Mouse (Mus musculus): ENCODE data around the gene Apoc2. TPM values are rescaled to one million over a fixed set of nuclear protein-coding genes. Genes with fewer than 3 reads are reported as not detected.
A peak's percentile ranks its signal among the peaks of the same experiment; 100 is the strongest.

Apoc2 gene
- 463 and 798 TPM in 2 replicates for polyA plus RNA-seq (2015; fragmentation: Nextera tagmentation; extraction: Ambion mirVana)

DNA sequence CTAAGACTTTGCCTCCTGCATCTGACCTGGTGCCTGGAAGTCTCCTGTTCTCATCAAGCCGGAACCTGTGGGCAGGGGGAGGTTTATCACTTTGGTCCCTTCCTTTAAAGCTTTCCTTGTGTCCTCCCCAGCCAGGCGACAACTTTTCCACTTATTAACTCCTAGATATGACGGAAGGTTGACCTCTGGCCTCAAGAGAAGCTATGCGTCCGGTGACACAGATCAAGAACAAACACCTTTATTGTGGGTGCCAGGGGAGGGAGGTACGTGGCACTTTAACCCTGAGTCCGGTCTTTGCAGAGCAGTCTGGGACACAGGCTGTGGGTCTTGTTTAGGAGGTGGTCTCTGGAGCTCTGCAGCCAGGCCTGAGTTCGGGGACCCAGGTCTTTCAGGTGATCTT lies at the start of gene Apoc2:
TSS of gene Apoc2 (minus strand) at position 70 of the 400 bp plus-strand sequence.
- no peak within 1 kb of the TSS; the same call in 1 of the 2 replicates for H3K4me3 ChIP-seq (ENCODE audit: low read length)
- peak; percentile 54 for ATAC-seq
- H3K4me2 ChIP-seq (ENCODE audit: low read depth, low read length): no peak within 1 kb of the TSS
- 46% methylated on average over 8 of the region's 8 CpGs for WGBS
- peak within 1 kb of the TSS; percentile 73 for H3K27ac ChIP-seq (ENCODE audit: low read length)
- H3K36me3 ChIP-seq (ENCODE audit: control insufficient read depth, insufficient read depth, low read length): no peaks in the 10 kb centered on the region
- H3K9ac ChIP-seq (ENCODE audit: low read depth, low read length): no peak within 1 kb of the TSS
- H3K9me3 ChIP-seq (ENCODE audit: control insufficient read depth, low read length): no peaks in the 10 kb centered on the region
- no peaks in the 10 kb centered on the region for H3K27me3 ChIP-seq (replicated peaks; ENCODE audit: control insufficient read depth, insufficient read depth, low read length)
- H3K4me1 ChIP-seq (ENCODE audit: control insufficient read depth, insufficient read depth, low read length): peaks cover 12% of the 10 kb centered on the region; the same call in 1 of the 2 replicates

DNA sequence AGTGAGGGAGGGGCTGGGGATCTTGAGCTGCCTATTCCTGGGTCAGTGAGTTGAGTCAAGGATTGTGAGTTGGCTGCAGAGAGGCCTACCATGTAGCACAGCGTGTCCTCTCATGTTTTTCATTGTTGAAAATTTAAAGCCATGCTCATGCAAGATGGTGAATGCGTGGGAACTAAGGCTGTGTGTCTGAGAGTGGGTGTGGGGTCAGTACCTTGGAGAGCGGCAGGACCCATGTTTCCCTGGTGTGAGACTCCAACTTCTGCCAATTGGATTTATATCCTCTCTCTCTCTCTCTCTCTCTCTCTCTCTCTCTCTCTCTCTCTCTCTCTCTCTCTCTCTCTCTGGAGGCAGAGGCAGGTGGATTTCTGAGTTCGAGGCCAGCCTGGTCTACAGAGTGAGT lies 48.8 kb upstream of the Apoc2 start:
- Histone ChIP-seq H3K36me3 (ENCODE audit: control insufficient read depth, insufficient read depth, low read length) (peaks cover 41% of the 10 kb centered on the region), H3K4me1 (ENCODE audit: control insufficient read depth, insufficient read depth, low read length) (0 out of 2 replicates have a peak, but pooled peaks cover 4% of the 10 kb centered on the region), H3K9me3 (ENCODE audit: control insufficient read depth, low read length) (peaks cover 6% of the 10 kb centered on the region; the same call in 1 of the 2 replicates), H3K4me3 (ENCODE audit: low read length) (no peak overlapping the region), H3K9ac (ENCODE audit: low read depth, low read length) (no peak overlapping the region), H3K27ac (ENCODE audit: low read length) (no peak overlapping the region), H3K27me3 (replicated peaks; ENCODE audit: control insufficient read depth, insufficient read depth, low read length) (no peaks in the 10 kb centered on the region), H3K4me2 (ENCODE audit: low read depth, low read length) (no peak overlapping the region)
- ATAC-seq: no peak
- 80% methylated on average over 4 of the region's 4 CpGs for WGBS

DNA sequence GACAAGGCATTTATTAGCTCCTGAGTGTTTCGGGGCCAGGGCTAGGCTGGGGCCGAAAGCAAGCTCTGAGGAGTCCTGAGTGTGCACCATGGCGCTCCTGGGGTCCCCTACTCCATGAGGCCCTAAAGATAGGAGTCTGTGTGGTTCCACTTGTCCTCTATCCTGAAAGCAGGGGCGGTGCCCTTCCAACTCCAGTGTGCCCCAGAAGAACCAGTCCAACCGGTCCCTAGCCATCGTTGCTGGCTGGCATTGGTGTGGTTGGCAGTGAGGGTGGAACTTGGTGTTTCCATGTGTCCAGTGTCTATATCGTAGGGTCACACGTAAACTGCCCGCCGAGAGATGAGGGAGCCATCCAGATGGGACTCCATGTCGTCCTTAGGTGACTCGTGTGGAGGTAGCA lies 46.4 kb upstream of the Apoc2 start:
- Histone ChIP-seq H3K9ac (ENCODE audit: low read depth, low read length) (no peak overlapping the region), H3K4me2 (ENCODE audit: low read depth, low read length) (no peak overlapping the region), H3K36me3 (ENCODE audit: control insufficient read depth, insufficient read depth, low read length) (peaks cover 40% of the 10 kb centered on the region), H3K27ac (ENCODE audit: low read length) (no peak overlapping the region), H3K4me1 (ENCODE audit: control insufficient read depth, insufficient read depth, low read length) (0 out of 2 replicates have a peak, but pooled peaks cover 4% of the 10 kb centered on the region), H3K27me3 (replicated peaks; ENCODE audit: control insufficient read depth, insufficient read depth, low read length) (no peaks in the 10 kb centered on the region), H3K9me3 (ENCODE audit: control insufficient read depth, low read length) (peaks cover 15% of the 10 kb centered on the region), H3K4me3 (ENCODE audit: low read length) (no peak overlapping the region)
- 0 out of 2 replicates have a peak, but pooled peaks have one; percentile 37 for ATAC-seq
- 90% methylated on average over 12 of the region's 12 CpGs for WGBS

- 89% methylated on average over 6 of the region's 6 CpGs for WGBS
- peaks cover 15% of the 10 kb centered on the region for H3K9me3 ChIP-seq (ENCODE audit: control insufficient read depth, low read length)
- no peak overlapping the region for H3K9ac ChIP-seq (ENCODE audit: low read depth, low read length)
- peaks cover 38% of the 10 kb centered on the region for H3K36me3 ChIP-seq (ENCODE audit: control insufficient read depth, insufficient read depth, low read length)
- ATAC-seq: peak; percentile 36
- peak overlapping the region; percentile 34 for H3K27ac ChIP-seq (ENCODE audit: low read length)
- no peaks in the 10 kb centered on the region for H3K27me3 ChIP-seq (replicated peaks; ENCODE audit: control insufficient read depth, insufficient read depth, low read length)
- 0 out of 2 replicates have a peak, but pooled peaks cover 4% of the 10 kb centered on the region for H3K4me1 ChIP-seq (ENCODE audit: control insufficient read depth, insufficient read depth, low read length)
- H3K4me3 ChIP-seq (ENCODE audit: low read length): no peak overlapping the region
- H3K4me2 ChIP-seq (ENCODE audit: low read depth, low read length): no peak overlapping the region
These were observed 45.0 kb upstream of the Apoc2 start for GRCm38 (mm10) chr7:19722754-19723195.

DNA sequence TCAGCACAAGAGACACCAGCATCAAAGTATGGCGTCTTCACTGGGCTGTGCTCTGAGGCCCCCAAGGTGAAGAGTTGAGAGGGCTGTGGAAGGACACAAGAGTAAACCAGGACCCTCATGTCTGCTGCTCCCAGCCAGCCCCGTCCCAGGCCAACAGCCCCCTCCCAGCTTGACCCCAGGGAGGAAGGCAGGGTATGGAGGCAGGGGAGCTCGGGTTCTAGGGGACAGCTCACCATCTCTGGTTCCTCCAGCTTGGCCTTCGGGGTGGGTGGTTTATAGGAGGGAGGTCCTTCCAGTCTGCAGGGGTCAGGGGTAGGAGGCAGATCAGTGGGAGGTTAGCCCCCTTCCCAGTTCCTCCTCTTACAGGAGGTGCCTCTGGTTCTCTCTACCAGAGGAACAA lies 41.5 kb upstream of the Apoc2 start:
- H3K27ac ChIP-seq (ENCODE audit: low read length): no peak overlapping the region

GRCm38 (mm10) chr7:19718297-19718952 lies 40.7 kb upstream of the Apoc2 start:
- H3K9me3 ChIP-seq (ENCODE audit: control insufficient read depth, low read length): peaks cover 15% of the 10 kb centered on the region
- no peak overlapping the region for H3K9ac ChIP-seq (ENCODE audit: low read depth, low read length)
- no peak overlapping the region for H3K4me3 ChIP-seq (ENCODE audit: low read length)
- ATAC-seq: no peak
- H3K27me3 ChIP-seq (replicated peaks; ENCODE audit: control insufficient read depth, insufficient read depth, low read length): no peaks in the 10 kb centered on the region
- H3K36me3 ChIP-seq (ENCODE audit: control insufficient read depth, insufficient read depth, low read length): peaks cover 22% of the 10 kb centered on the region
- 88% methylated on average over 5 of the region's 5 CpGs for WGBS
- no peak overlapping the region for H3K27ac ChIP-seq (ENCODE audit: low read length)
- peaks cover 18% of the 10 kb centered on the region for H3K4me1 ChIP-seq (ENCODE audit: control insufficient read depth, insufficient read depth, low read length)
- H3K4me2 ChIP-seq (ENCODE audit: low read depth, low read length): no peak overlapping the region

More for the DNA sequence above, 41.5 kb upstream of the Apoc2 start:
- Histone ChIP-seq H3K9me3 (ENCODE audit: control insufficient read depth, low read length) (peaks cover 15% of the 10 kb centered on the region), H3K27me3 (replicated peaks; ENCODE audit: control insufficient read depth, insufficient read depth, low read length) (no peaks in the 10 kb centered on the region), H3K4me3 (ENCODE audit: low read length) (no peak overlapping the region), H3K9ac (ENCODE audit: low read depth, low read length) (no peak overlapping the region), H3K4me2 (ENCODE audit: low read depth, low read length) (no peak overlapping the region), H3K36me3 (ENCODE audit: control insufficient read depth, insufficient read depth, low read length) (peaks cover 17% of the 10 kb centered on the region), H3K4me1 (ENCODE audit: control insufficient read depth, insufficient read depth, low read length) (peaks cover 10% of the 10 kb centered on the region)
- 90% methylated on average over 4 of the region's 4 CpGs for WGBS
- ATAC-seq: no peak

DNA sequence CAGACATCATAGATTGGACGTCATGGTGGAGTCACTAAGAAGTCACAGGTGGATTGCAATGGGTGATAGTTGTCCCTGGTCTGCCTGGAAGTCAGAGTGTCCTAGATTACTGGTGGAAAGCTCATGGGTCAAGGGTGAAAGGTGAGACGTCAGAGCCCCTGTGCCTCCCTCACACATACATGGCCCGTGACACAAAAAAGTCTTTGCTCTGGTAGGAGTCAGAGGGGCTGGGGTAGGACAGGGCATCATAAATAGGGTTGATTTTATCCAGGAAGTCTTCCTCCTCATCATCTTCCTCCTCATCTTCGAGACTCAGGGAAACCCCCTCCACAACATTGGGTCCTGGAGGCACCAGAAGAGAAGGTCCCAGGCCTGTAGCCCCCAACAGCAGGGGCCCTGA lies 39.6 kb upstream of the Apoc2 start:
- no peak overlapping the region for H3K4me2 ChIP-seq (ENCODE audit: low read depth, low read length)
- H3K27me3 ChIP-seq (replicated peaks; ENCODE audit: control insufficient read depth, insufficient read depth, low read length): no peaks in the 10 kb centered on the region
- ATAC-seq: no peak
- peaks cover 27% of the 10 kb centered on the region for H3K36me3 ChIP-seq (ENCODE audit: control insufficient read depth, insufficient read depth, low read length)
- WGBS: 88% methylated on average over 4 of the region's 4 CpGs
- no peak overlapping the region for H3K4me3 ChIP-seq (ENCODE audit: low read length)
- H3K9me3 ChIP-seq (ENCODE audit: control insufficient read depth, low read length): peaks cover 15% of the 10 kb centered on the region
- H3K27ac ChIP-seq (ENCODE audit: low read length): no peak overlapping the region
- H3K9ac ChIP-seq (ENCODE audit: low read depth, low read length): no peak overlapping the region
- H3K4me1 ChIP-seq (ENCODE audit: control insufficient read depth, insufficient read depth, low read length): peaks cover 18% of the 10 kb centered on the region

GRCm38 (mm10) chr7:19716822-19717221 lies 39.1 kb upstream of the Apoc2 start:
- Histone ChIP-seq H3K27me3 (replicated peaks; ENCODE audit: control insufficient read depth, insufficient read depth, low read length) (no peaks in the 10 kb centered on the region), H3K4me1 (ENCODE audit: control insufficient read depth, insufficient read depth, low read length) (peaks cover 18% of the 10 kb centered on the region), H3K36me3 (ENCODE audit: control insufficient read depth, insufficient read depth, low read length) (peaks cover 27% of the 10 kb centered on the region), H3K4me3 (ENCODE audit: low read length) (peak overlapping the region; percentile 45; the same call in 1 of the 2 replicates), H3K27ac (ENCODE audit: low read length) (0 out of 2 replicates have a peak overlapping the region, but pooled peaks have one; percentile 22), H3K9me3 (ENCODE audit: control insufficient read depth, low read length) (peaks cover 12% of the 10 kb centered on the region), H3K9ac (ENCODE audit: low read depth, low read length) (0 out of 2 replicates have a peak overlapping the region, but pooled peaks have one; percentile 15), H3K4me2 (ENCODE audit: low read depth, low read length) (peak overlapping the region; percentile 71; the same call in 1 of the 2 replicates)
- WGBS: 86% methylated on average over 2 of the region's 2 CpGs
- ATAC-seq: no peak

DNA sequence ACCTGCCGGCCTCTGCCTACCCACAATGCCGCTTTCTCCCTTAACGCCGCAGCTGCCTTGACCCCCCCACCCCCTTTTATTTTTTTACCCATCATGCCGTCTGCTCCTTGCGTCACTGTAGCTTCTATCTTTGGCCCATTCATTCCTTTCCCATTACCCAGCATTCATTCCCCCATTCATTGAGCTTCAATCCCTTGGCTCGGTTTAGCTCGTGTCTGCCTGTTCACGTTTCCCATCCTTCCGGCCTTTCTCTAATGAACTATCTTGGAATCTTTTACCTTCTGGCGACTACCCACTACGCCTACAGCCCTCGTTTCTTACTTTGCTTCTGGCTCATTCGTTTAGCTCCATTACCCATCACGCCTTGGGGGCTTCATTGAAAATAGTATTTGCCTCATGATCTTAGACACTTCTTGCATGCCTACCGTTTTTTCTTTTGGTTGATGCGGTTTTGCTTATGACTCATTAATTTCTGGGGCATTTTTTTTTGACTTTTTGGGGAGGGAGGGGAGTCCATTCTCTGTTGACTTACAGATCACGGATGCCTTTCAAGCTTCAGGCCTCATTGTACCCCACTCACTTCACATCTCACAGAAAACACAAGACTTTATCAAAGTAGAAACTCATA lies 38.4 kb upstream of the Apoc2 start:
- ATAC-seq: no peak
- Histone ChIP-seq H3K27ac (ENCODE audit: low read length) (peak overlapping the region; percentile 78), H3K9me3 (ENCODE audit: control insufficient read depth, low read length) (peaks cover 5% of the 10 kb centered on the region), H3K9ac (ENCODE audit: low read depth, low read length) (peak overlapping the region; percentile 48), H3K4me2 (ENCODE audit: low read depth, low read length) (peak overlapping the region; percentile 71), H3K27me3 (replicated peaks; ENCODE audit: control insufficient read depth, insufficient read depth, low read length) (no peaks in the 10 kb centered on the region), H3K4me3 (ENCODE audit: low read length) (peak overlapping the region; percentile 45), H3K4me1 (ENCODE audit: control insufficient read depth, insufficient read depth, low read length) (peaks cover 18% of the 10 kb centered on the region), H3K36me3 (ENCODE audit: control insufficient read depth, insufficient read depth, low read length) (peaks cover 32% of the 10 kb centered on the region)
- 6% methylated on average over 18 of the region's 18 CpGs for WGBS
